Mouse (Mus musculus) spleen, adult 2 months (tissue): ENCODE results near the gene Zscan20. TPM values are rescaled to one million over a fixed set of nuclear protein-coding genes. Genes with fewer than 3 reads are reported as not detected.

ENCODE experiments used
- DNase-seq, 2 experiments: peaks; one replicate each; pipeline versions ENCODE4 v3.0.0 to v3.0.0-alpha.2; 2012 to 2021; ENCODE audit warnings: low spot score in 2 of 2, low read depth in 1 of 2
- H3K27ac ChIP-seq: fragments of 200-500 bp; 2 replicates; pipeline ENCODE4 v1.5.1; 2012; ENCODE audit warnings: low read length, inconsistent platforms; ENCODE audit not compliant: insufficient read depth
- H3K27me3 ChIP-seq: fragments of 200-500 bp; 2 replicates; pipeline ENCODE4 v1.6.1; 2012; ENCODE audit warnings: mild to moderate bottlenecking, moderate library complexity, low read length, inconsistent platforms; ENCODE audit not compliant: control insufficient read depth, insufficient read depth
- H3K36me3 ChIP-seq: fragments of 200-500 bp; 2 replicates; pipeline ENCODE4 v1.6.1; 2012; ENCODE audit warnings: mild to moderate bottlenecking, low read length, inconsistent platforms; ENCODE audit not compliant: control insufficient read depth, insufficient read depth
- H3K4me1 ChIP-seq: fragments of 200-500 bp; 2 replicates; pipeline ENCODE4 v1.6.1; 2011; ENCODE audit warnings: inconsistent platforms; ENCODE audit not compliant: control insufficient read depth, insufficient read depth, insufficient read length
- H3K4me3 ChIP-seq: fragments of 200-500 bp; 2 replicates; pipeline ENCODE4 v1.5.1; 2011; ENCODE audit warnings: mild to moderate bottlenecking, inconsistent platforms; ENCODE audit not compliant: insufficient read depth, insufficient read length; ENCODE audit errors: extremely low read depth
- CTCF ChIP-seq: fragments of 200-500 bp; IDR thresholded peaks from 2 replicates; pipeline ENCODE4 v1.5.1; 2011; ENCODE audit warnings: mild to moderate bottlenecking, inconsistent platforms; ENCODE audit not compliant: insufficient read depth, insufficient read length, insufficient replicate concordance; ENCODE audit errors: extremely low read depth
- POLR2A ChIP-seq: fragments of 200-500 bp; IDR thresholded peaks from 2 replicates; pipeline ENCODE4 v1.6.1; 2011; ENCODE audit warnings: low read depth, low read length, inconsistent platforms
- WGBS: fragments of 180-500 bp; shearing (Covaris S2); methylation state at CpG from one replicate; pipeline ENCODE4 v1.1.7; 2018; 5-methylcytosine and 5-hydroxymethylcytosine counted together
- polyA plus RNA-seq: library from polyadenylated mRNA; depleted of rRNA; stranded (reverse); fragments of >200 nt; gene quantifications from 2 replicates; pipeline ENCODE4 v1.2.3, GENCODE M21; 2012; rRNA removed

Gene Zscan20
- polyA plus RNA-seq, result 4.6 and 5.0 TPM in 2 replicates

DNA sequence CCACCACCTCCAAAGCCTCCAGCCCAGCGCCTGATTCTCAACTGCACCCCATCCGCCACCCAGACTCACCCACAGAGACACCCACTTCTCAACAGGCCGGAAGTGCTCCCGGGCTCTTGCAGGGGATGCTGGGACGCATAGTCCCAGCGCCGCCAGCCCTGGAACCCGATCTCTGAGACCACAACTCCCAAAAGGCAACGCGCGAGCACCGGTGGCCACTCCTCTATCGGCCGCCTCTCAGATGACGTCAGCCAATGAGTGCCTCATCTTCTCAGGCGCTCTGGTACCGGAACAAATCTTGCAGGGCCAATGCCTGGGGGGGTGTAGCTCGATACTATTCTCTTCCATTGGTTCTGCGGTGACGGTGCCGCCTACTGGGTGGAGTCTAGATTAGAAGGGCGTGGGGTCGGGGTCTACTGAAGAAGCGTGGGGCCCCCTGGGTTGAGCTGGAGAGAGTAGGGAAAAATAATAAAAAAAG lies at the start of gene Zscan20:
Gene Zscan20 (minus strand): TSS at position 174 of the 478 bp plus-strand sequence.
- Histone ChIP-seq H3K36me3 (no peaks in the 10 kb centered on the region), H3K27me3 (no peaks in the 10 kb centered on the region), H3K4me3 (peak within 1 kb of the TSS; percentile 77), H3K27ac (peak within 1 kb of the TSS; percentile 49), H3K4me1 (no peaks in the 10 kb centered on the region; the same call in 1 of the 2 replicates)
- no peak for TF ChIP-seq CTCF
- TF ChIP-seq POLR2A, result no peak; the same call in 1 of the 2 replicates
- DNase-seq, result peak; percentile 92 to 93
- under 1% methylated on average over 24 of the region's 24 CpGs for WGBS

DNA sequence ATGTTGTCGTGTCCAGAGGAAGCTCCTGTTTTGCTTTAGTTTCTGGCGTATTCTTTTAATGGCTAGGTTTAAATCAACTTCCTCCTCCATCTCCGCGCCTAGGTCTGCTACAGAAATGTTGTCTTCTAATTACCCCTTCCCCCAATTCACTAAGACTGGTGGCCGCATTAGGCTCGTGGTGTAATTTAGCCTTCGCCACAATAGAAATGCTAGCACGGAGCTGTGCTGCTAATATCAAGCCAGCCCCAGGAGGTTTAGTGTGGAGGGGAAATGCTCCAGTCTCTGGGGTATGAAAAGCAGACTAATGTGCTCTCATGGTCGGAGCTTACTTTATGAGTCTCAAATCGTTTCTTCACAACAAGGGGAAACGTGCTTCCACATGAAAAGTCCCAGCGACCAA lies 45.5 kb upstream of the Zscan20 start:
- 5% methylated on average over 12 of the region's 12 CpGs for WGBS
- no peak for DNase-seq
- Histone ChIP-seq H3K27ac (no peak overlapping the region), H3K27me3 (no peaks in the 10 kb centered on the region), H3K4me3 (peak overlapping the region; percentile 69), H3K4me1 (peaks cover 3% of the 10 kb centered on the region; the same call in 1 of the 2 replicates), H3K36me3 (no peaks in the 10 kb centered on the region)
- TF ChIP-seq CTCF, result no peak
- TF ChIP-seq POLR2A, result no peak

DNA sequence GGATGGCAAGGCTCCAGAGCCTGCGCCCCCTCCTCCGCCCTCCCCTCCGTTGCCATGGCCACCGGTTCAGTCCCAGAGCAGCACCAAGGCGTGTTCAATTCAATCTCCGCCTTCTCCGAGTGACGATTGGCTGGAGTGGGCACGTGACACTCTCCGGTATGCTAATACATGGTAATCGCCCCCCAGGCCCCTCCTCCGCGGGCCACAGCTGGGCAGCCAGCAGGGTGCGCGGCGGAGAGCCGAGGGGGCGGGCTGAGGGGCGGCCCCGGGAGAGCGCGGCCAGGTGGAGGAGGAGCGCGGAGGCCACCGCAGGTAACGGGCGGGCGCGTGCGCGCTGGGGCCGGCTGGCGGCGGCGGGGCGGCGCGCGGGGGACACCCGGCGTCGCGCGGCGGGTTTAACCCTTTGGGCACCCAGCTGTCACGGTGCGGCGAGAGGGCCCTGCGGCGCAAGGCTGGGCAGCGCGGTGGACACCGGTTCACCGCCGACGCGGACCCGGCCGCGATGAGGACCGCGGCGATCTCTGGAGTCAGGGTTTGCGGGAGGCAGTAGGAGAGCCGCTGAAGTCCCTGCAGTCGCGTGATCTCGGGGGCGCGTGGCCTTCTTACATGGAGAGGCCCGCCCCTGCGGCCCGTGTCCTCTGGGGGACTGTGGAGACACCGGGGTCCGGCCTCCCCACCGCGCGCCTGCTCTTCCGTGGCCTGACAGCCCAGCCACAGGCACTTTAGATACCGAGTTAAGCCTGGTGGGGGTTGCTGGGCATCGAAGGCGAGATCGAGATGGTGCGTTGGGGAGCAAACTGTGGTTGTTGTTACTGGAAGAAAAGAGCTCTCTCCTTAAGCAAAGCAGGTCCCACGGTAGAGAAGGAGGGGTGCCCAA lies 44.8 kb upstream of the Zscan20 start, which contains the start of gene Phc2:
Gene Phc2 (plus strand): TSS at position 198 of the 877 bp plus-strand sequence.
- TF ChIP-seq CTCF (no peak), POLR2A (no peak)
- WGBS, result 1% methylated on average over 73 of the region's 85 CpGs
- Histone ChIP-seq H3K36me3 (no peaks in the 10 kb centered on the region), H3K4me3 (peak within 1 kb of the TSS; percentile 69), H3K4me1 (peaks cover 3% of the 10 kb centered on the region; the same call in 1 of the 2 replicates), H3K27me3 (no peaks in the 10 kb centered on the region), H3K27ac (peak within 1 kb of the TSS; percentile 33)
- DNase-seq, result peak; percentile 84 to 95

DNA sequence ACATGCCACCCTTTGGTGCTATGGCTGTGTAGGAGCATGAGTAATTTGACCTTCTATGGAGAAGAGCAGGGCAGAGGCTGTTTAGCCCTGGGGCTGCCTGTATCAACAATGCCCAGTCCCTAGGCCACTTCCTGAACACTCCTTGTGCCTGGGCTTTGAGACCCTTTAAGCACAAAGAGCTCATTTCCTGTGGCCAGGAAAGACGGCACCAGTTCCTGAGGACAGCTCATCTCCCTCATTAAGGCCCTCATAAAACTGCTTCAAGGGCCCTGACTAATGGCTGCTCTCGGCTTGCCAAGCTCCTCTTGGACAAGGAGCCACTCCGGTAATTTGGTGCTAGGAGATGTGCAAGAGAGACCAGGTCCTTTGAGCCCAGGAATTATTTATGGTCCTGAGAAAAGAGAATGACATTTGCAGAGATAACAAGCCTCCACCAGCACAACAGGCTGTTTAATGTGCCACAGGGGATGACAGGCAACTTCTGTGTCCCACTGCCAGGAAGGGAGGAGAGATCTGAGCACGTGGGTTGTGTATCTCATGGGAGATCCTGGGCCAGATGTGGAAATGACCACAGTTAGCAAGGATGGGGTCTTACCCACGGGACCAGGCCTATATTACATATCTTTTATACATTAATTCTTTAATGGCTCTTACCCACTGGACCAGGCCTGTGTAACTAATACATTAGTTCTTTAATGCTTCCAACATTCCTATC lies 42.8 kb upstream of the Zscan20 start:
- no peaks in the 10 kb centered on the region for H3K27me3 ChIP-seq
- WGBS, result 60% methylated on average over 5 of the region's 5 CpGs
- no peak overlapping the region for H3K4me3 ChIP-seq
- H3K4me1 ChIP-seq, result peaks cover 6% of the 10 kb centered on the region
- TF ChIP-seq POLR2A (no peak), CTCF (no peak)
- no peak for DNase-seq
- H3K27ac ChIP-seq, result no peak overlapping the region
- no peaks in the 10 kb centered on the region for H3K36me3 ChIP-seq

DNA sequence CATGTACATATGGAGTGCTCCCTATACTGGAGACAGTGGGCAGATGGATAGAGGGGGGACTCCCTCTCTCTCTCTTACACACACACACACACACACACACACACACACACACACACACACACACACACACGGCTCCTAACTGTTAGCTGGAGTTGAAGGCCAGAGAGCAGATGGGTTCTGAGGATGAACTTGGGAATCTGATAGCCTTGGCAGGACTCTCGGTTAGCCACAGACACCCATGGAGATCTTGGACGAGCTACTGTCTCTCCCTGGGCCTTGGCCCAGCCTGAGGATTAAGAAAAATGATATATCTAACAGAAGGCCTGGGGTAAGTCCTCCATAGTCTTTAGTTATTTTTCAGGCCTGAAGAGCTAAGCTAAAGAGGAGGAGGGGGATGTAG lies 41.6 kb upstream of the Zscan20 start:
- H3K36me3 ChIP-seq, result no peaks in the 10 kb centered on the region
- DNase-seq, result no peak
- H3K4me1 ChIP-seq, result peaks cover 6% of the 10 kb centered on the region
- no peak overlapping the region for H3K27ac ChIP-seq
- TF ChIP-seq CTCF (no peak), POLR2A (no peak)
- 82% methylated on average over 3 of the region's 3 CpGs for WGBS
- no peaks in the 10 kb centered on the region for H3K27me3 ChIP-seq
- H3K4me3 ChIP-seq, result no peak overlapping the region

DNA sequence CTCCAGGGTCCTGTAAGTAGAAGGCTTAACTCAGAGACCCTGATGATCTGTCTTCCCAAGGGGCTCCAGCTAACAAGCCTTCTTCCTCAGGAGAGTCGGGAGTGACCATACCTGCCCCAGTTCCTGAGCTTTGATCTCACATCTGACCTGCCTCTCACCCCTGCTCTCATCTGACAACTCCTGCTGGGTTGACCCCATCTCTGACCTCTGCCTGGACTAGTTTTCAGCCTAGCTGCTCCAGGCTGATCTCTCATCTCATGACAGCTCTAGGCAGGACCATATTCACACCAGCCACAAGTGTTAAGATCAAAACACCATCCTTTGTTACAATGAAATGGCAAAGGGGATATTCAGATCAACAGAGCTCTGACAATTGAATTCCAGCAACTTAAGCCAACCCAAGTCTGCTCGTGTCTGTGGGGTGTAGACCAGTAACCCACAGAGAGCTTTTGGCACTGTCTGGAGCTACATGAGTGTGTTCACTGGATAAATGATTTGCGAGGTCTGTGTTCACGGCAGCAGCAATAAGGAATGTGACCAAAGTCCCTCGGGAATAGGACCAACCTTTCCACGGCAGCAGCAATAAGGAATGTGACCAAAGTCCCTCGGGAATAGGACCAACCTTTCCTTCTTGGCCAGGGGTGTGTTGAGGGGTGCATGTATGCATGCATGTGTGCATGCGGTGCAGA lies 38.8 kb upstream of the Zscan20 start:
- Histone ChIP-seq H3K4me3 (no peak overlapping the region), H3K27ac (no peak overlapping the region), H3K4me1 (peaks cover 3% of the 10 kb centered on the region; the same call in 1 of the 2 replicates), H3K27me3 (no peaks in the 10 kb centered on the region), H3K36me3 (no peaks in the 10 kb centered on the region)
- 87% methylated on average over 8 of the region's 8 CpGs for WGBS
- no peak for DNase-seq
- TF ChIP-seq POLR2A, result no peak
- TF ChIP-seq CTCF, result no peak
